Comparison of ENCODE assay signal across 8 mouse cellular contexts in genomic region chr17:85877426-85877825, GRCm38 (mm10).
DNase-seq lines count a peak whose midpoint lies in the region; ATAC-seq lines count a peak whose summit lies in the region.

No protein-coding gene starts in this region.

- WGBS in limb, embryonic 10.5 days: 36% methylated on average over 3 of the region's 3 CpGs

- H3K27ac ChIP-seq in limb, embryonic 10.5 days: 0 out of 2 replicates have a peak overlapping the region, but pooled peaks have one; percentile 61

- H3K9me3 ChIP-seq in limb, embryonic 10.5 days (replicated peaks): no peaks in the 10 kb centered on the region

- H3K27me3 ChIP-seq in limb, embryonic 10.5 days (ENCODE audit: low read depth, poor library complexity, severe bottlenecking): peaks cover 55% of the 10 kb centered on the region

- no peaks in the 10 kb centered on the region for H3K36me3 ChIP-seq in limb, embryonic 10.5 days

- peak; percentile 67 for DNase-seq in CD4-positive, CD25-positive, alpha-beta regulatory T cell, adult 2 months (ENCODE audit: low read depth, low spot score)
- peak; percentile 25 to 65 for DNase-seq in left cerebral cortex, adult 18-20 months (ENCODE audit: low spot score in 2 of 2)
- no peak for DNase-seq in left cerebral cortex, adult 8-10 months (ENCODE audit: low spot score in 2 of 2)
- DNase-seq in adrenal gland, postnatal 36 days: peak; percentile 59 to 78
- peak; percentile 70 for DNase-seq in limb, embryonic 10.5 days (ENCODE audit: low spot score)
- peak; percentile 79 for DNase-seq in testis, postnatal 10 days (ENCODE audit: low spot score)
- no peak for DNase-seq in right cerebral cortex, adult 18-20 months

- H3K4me1 ChIP-seq in limb, embryonic 10.5 days: peaks cover 63% of the 10 kb centered on the region

- H3K4me3 ChIP-seq in limb, embryonic 10.5 days: no peak overlapping the region

- ATAC-seq in CD4-positive, CD25-positive, alpha-beta regulatory T cell, adult 4 months: no peak

Comparison
In these comparisons a context has a peak if more than half of its experiments do, and no peak if none do; other contexts are left out.
1. DNase-seq: peak in CD4-positive, CD25-positive, alpha-beta regulatory T cell, adult 2 months (single experiment), left cerebral cortex, adult 18-20 months (2 of 2), adrenal gland, postnatal 36 days (2 of 2), limb, embryonic 10.5 days (single experiment) and testis, postnatal 10 days (single experiment); none in left cerebral cortex, adult 8-10 months (0 of 2) and right cerebral cortex, adult 18-20 months (single experiment).